Mouse (Mus musculus): ENCODE data around the gene Sdc1.

The Sdc1 gene

GRCm38 (mm10) chr12:8827014-8827715, 56.0 kb downstream of the Sdc1 start:
- no peak for DNase-seq (ENCODE audit: low read depth)

- DNase-seq (ENCODE audit: low read depth), result no peak
Observed at GRCm38 (mm10) chr12:8829032-8829660, 58.0 kb downstream of the Sdc1 start.

- DNase-seq (ENCODE audit: low read depth), result no peak
Observed at GRCm38 (mm10) chr12:8829661-8830040, 58.5 kb downstream of the Sdc1 start.

- no peak for DNase-seq (ENCODE audit: low read depth)
Observed at GRCm38 (mm10) chr12:8830967-8831635, 60.0 kb downstream of the Sdc1 start.

- no peak for DNase-seq (ENCODE audit: low read depth)
Observed at GRCm38 (mm10) chr12:8831710-8832109, 60.6 kb downstream of the Sdc1 start.

GRCm38 (mm10) chr12:8840782-8841325, 69.7 kb downstream of the Sdc1 start:
- no peak for DNase-seq (ENCODE audit: low read depth)

GRCm38 (mm10) chr12:8842725-8843124, 71.6 kb downstream of the Sdc1 start:
- DNase-seq (ENCODE audit: low read depth), result peak; percentile 44
